Mouse (Mus musculus): ENCODE measurements around the gene Prrx2. TPM values are rescaled to one million over a fixed set of nuclear protein-coding genes. Genes with fewer than 3 reads are reported as not detected.
A peak's percentile ranks its signal among the peaks of the same experiment; 100 is the strongest.
"Not testable (repeated sequence)": the region's sequence is repeated elsewhere in the genome, so short reads cannot be mapped to it uniquely, and the experiment has no call there.

Gene Prrx2
- polyA plus RNA-seq, 1 experiment from 2014 or later = 3.1 TPM

GRCm38 (mm10) chr2:30918126-30918525, 83.4 kb downstream of the Prrx2 start:
- H3K9ac ChIP-seq (replicated peaks) = no peak overlapping the region
- no peaks in the 10 kb centered on the region for H3K36me3 ChIP-seq
- H3K27ac ChIP-seq (replicated peaks) = no peak overlapping the region
- H3K4me3 ChIP-seq = no peak overlapping the region
- H3K27me3 ChIP-seq = no peaks in the 10 kb centered on the region
- ATAC-seq (replicated peaks) = no peak
- 58% methylated on average over 6 of the region's 6 CpGs for WGBS
- no peaks in the 10 kb centered on the region for H3K9me3 ChIP-seq
- no peak overlapping the region for H3K4me2 ChIP-seq (replicated peaks)
- H3K4me1 ChIP-seq = no peaks in the 10 kb centered on the region

- 64% methylated on average over 8 of the region's 8 CpGs for WGBS
- H3K36me3 ChIP-seq = no peaks in the 10 kb centered on the region
Observed at GRCm38 (mm10) chr2:30918780-30919329, 84.1 kb downstream of the Prrx2 start.

GRCm38 (mm10) chr2:30920216-30920615, 85.4 kb downstream of the Prrx2 start:
- 82% methylated on average over 7 of the region's 7 CpGs for WGBS
- no peak overlapping the region for H3K4me2 ChIP-seq (replicated peaks)
- no peaks in the 10 kb centered on the region for H3K27me3 ChIP-seq
- H3K9me3 ChIP-seq = no peaks in the 10 kb centered on the region
- no peak overlapping the region for H3K9ac ChIP-seq (replicated peaks)
- no peak for ATAC-seq (replicated peaks)
- no peaks in the 10 kb centered on the region for H3K36me3 ChIP-seq
- no peaks in the 10 kb centered on the region for H3K4me1 ChIP-seq
- no peak overlapping the region for H3K4me3 ChIP-seq
- no peak overlapping the region for H3K27ac ChIP-seq (replicated peaks)

More at GRCm38 (mm10) chr2:30918780-30919329, 84.1 kb downstream of the Prrx2 start:
- Histone ChIP-seq H3K9ac (replicated peaks) (no peak overlapping the region), H3K27ac (replicated peaks) (no peak overlapping the region), H3K27me3 (no peaks in the 10 kb centered on the region), H3K4me3 (no peak overlapping the region), H3K4me2 (replicated peaks) (no peak overlapping the region), H3K9me3 (no peaks in the 10 kb centered on the region), H3K4me1 (no peaks in the 10 kb centered on the region)
- no peak for ATAC-seq (replicated peaks)

GRCm38 (mm10) chr2:30923099-30923498, 88.3 kb downstream of the Prrx2 start:
- 63% methylated on average over 3 of the region's 3 CpGs for WGBS

GRCm38 (mm10) chr2:30925181-30925580, 90.4 kb downstream of the Prrx2 start:
- Histone ChIP-seq H3K27ac (replicated peaks) (no peak overlapping the region), H3K27me3 (no peaks in the 10 kb centered on the region), H3K4me2 (replicated peaks) (no peak overlapping the region), H3K9me3 (no peaks in the 10 kb centered on the region), H3K4me3 (no peak overlapping the region), H3K9ac (replicated peaks) (no peak overlapping the region), H3K4me1 (peaks cover 13% of the 10 kb centered on the region), H3K36me3 (no peaks in the 10 kb centered on the region)
- WGBS = 81% methylated on average over 4 of the region's 4 CpGs
- no peak for ATAC-seq (replicated peaks)

More at GRCm38 (mm10) chr2:30923099-30923498, 88.3 kb downstream of the Prrx2 start:
- no peak overlapping the region for H3K27ac ChIP-seq (replicated peaks)
- H3K36me3 ChIP-seq = no peaks in the 10 kb centered on the region
- H3K4me1 ChIP-seq = no peaks in the 10 kb centered on the region
- no peak for ATAC-seq (replicated peaks)
- no peak overlapping the region for H3K4me2 ChIP-seq (replicated peaks)
- H3K9me3 ChIP-seq = no peaks in the 10 kb centered on the region
- no peaks in the 10 kb centered on the region for H3K27me3 ChIP-seq
- no peak overlapping the region for H3K9ac ChIP-seq (replicated peaks)
- no peak overlapping the region for H3K4me3 ChIP-seq

GRCm38 (mm10) chr2:30926381-30926780, 91.6 kb downstream of the Prrx2 start:
- Histone ChIP-seq H3K36me3 (no peaks in the 10 kb centered on the region), H3K9me3 (no peaks in the 10 kb centered on the region), H3K9ac (replicated peaks) (no peak overlapping the region), H3K27ac (replicated peaks) (no peak overlapping the region), H3K4me3 (no peak overlapping the region), H3K27me3 (no peaks in the 10 kb centered on the region), H3K4me1 (peaks cover 13% of the 10 kb centered on the region), H3K4me2 (replicated peaks) (no peak overlapping the region)
- WGBS = 82% methylated on average over 4 of the region's 4 CpGs
- ATAC-seq (replicated peaks) = no peak

GRCm38 (mm10) chr2:30927151-30927781, 92.5 kb downstream of the Prrx2 start:
- H3K27ac ChIP-seq (replicated peaks) = no peak overlapping the region
- no peak overlapping the region for H3K9ac ChIP-seq (replicated peaks)

GRCm38 (mm10) chr2:30927844-30928628, 93.3 kb downstream of the Prrx2 start:
- ATAC-seq (replicated peaks) = peak; percentile 79; the same call in 1 of the 2 replicates
- H3K27me3 ChIP-seq = no peaks in the 10 kb centered on the region
- no peak overlapping the region for H3K4me2 ChIP-seq (replicated peaks)
- H3K9ac ChIP-seq (replicated peaks) = no peak overlapping the region
- WGBS = 22% methylated on average over 14 of the region's 14 CpGs
- no peak overlapping the region for H3K27ac ChIP-seq (replicated peaks)
- H3K9me3 ChIP-seq = no peaks in the 10 kb centered on the region
- no peaks in the 10 kb centered on the region for H3K36me3 ChIP-seq
- peaks cover 13% of the 10 kb centered on the region for H3K4me1 ChIP-seq
- no peak overlapping the region for H3K4me3 ChIP-seq

More at GRCm38 (mm10) chr2:30927151-30927781, 92.5 kb downstream of the Prrx2 start:
- Histone ChIP-seq H3K4me3 (no peak overlapping the region), H3K27me3 (no peaks in the 10 kb centered on the region), H3K9me3 (no peaks in the 10 kb centered on the region), H3K4me1 (peaks cover 13% of the 10 kb centered on the region), H3K4me2 (replicated peaks) (no peak overlapping the region), H3K36me3 (no peaks in the 10 kb centered on the region)
- ATAC-seq (replicated peaks) = no peak
- 70% methylated on average over 9 of the region's 9 CpGs for WGBS

- H3K36me3 ChIP-seq = no peaks in the 10 kb centered on the region
- H3K4me3 ChIP-seq = peak overlapping the region; percentile 40
- ATAC-seq (replicated peaks) = peak; percentile 38; the same call in 1 of the 2 replicates
- H3K4me2 ChIP-seq (replicated peaks) = peak overlapping the region; percentile 79
- H3K9ac ChIP-seq (replicated peaks) = 0 out of 2 replicates have a peak overlapping the region, but pooled peaks have one; percentile 46
- peaks cover 13% of the 10 kb centered on the region for H3K4me1 ChIP-seq
- H3K9me3 ChIP-seq = no peaks in the 10 kb centered on the region
- WGBS = 29% methylated on average over 12 of the region's 12 CpGs
- no peak overlapping the region for H3K27ac ChIP-seq (replicated peaks)
- H3K27me3 ChIP-seq = no peaks in the 10 kb centered on the region
Observed at GRCm38 (mm10) chr2:30928893-30929482, 94.2 kb downstream of the Prrx2 start.

- ATAC-seq (replicated peaks) = 0 out of 2 replicates have a peak, but pooled peaks have one; percentile 13
- Histone ChIP-seq H3K36me3 (no peaks in the 10 kb centered on the region), H3K4me1 (peaks cover 13% of the 10 kb centered on the region), H3K4me3 (peak within 1 kb of the TSS; percentile 40), H3K27ac (replicated peaks) (0 out of 2 replicates have a peak within 1 kb of the TSS, but pooled peaks have one; percentile 4), H3K4me2 (replicated peaks) (peak within 1 kb of the TSS; percentile 79), H3K9ac (replicated peaks) (peak within 1 kb of the TSS; percentile 46), H3K27me3 (no peaks in the 10 kb centered on the region), H3K9me3 (no peaks in the 10 kb centered on the region)
- 1% methylated on average over 23 of the region's 23 CpGs for WGBS
Observed at GRCm38 (mm10) chr2:30929483-30930045, 94.8 kb downstream of the Prrx2 start, which contains the start of gene Ptges. Gene Ptges (minus strand): TSS chr2:30929863.

GRCm38 (mm10) chr2:30930846-30931245, 96.1 kb downstream of the Prrx2 start:
- H3K9me3 ChIP-seq; H3K4me2 ChIP-seq (replicated peaks); H3K36me3 ChIP-seq; H3K4me3 ChIP-seq; H3K27me3 ChIP-seq; ATAC-seq (replicated peaks); H3K27ac ChIP-seq (replicated peaks); H3K9ac ChIP-seq (replicated peaks): not testable (repeated sequence)
- WGBS = 89% methylated on average over 2 of the region's 2 CpGs
- H3K4me1 ChIP-seq = peaks cover 13% of the 10 kb centered on the region

Measured in forebrain, embryonic 15.5 days (tissue).